Mouse (Mus musculus) lung, postnatal 0 days (tissue): ENCODE data around the gene Ndel1. TPM values are rescaled to one million over a fixed set of nuclear protein-coding genes. Genes with fewer than 3 reads are reported as not detected.

Experiments
- ATAC-seq: fragments of 200-750 bp; cut with Nextera tagmentation; 2 replicates; pipeline ENCODE4 v1.8.0; 2017; ENCODE audit warnings: moderate library complexity
- DNase-seq: peaks from one replicate; pipeline ENCODE4 v3.0.0-alpha.2; 2016; ENCODE audit warnings: low spot score
- H3K27ac ChIP-seq: fragments of 300-500 bp; sonication (generic); 2 replicates; pipeline ENCODE4 v1.5.1; 2014; ENCODE audit warnings: antibody characterized with exemption, mild to moderate bottlenecking, low read length, mixed read lengths
- H3K27me3 ChIP-seq: fragments of 300-500 bp; sonication (generic); replicated peaks from 2 replicates; pipeline ENCODE4 v1.6.1; 2014; ENCODE audit warnings: low read length, mixed read lengths; ENCODE audit not compliant: insufficient read depth
- H3K36me3 ChIP-seq: fragments of 300-500 bp; sonication (generic); 2 replicates; pipeline ENCODE4 v1.6.1; 2014; ENCODE audit warnings: low read length, mixed read lengths; ENCODE audit not compliant: insufficient read depth
- H3K4me1 ChIP-seq: fragments of 300-500 bp; sonication (generic); 2 replicates; pipeline ENCODE4 v1.6.1; 2014; ENCODE audit warnings: antibody characterized with exemption, low read depth, low read length, mixed read lengths; ENCODE audit not compliant: insufficient read depth
- H3K4me2 ChIP-seq: fragments of 300-500 bp; sonication (generic); replicated peaks from 2 replicates; pipeline ENCODE4 v1.6.1; 2014; ENCODE audit warnings: low read depth, mild to moderate bottlenecking, low read length, moderate library complexity, mixed read lengths
- H3K4me3 ChIP-seq: fragments of 300-500 bp; sonication (generic); 2 replicates; pipeline ENCODE4 v1.5.1; 2014; ENCODE audit warnings: low read depth, low read length
- H3K9ac ChIP-seq: fragments of 300-500 bp; sonication (generic); replicated peaks from 2 replicates; pipeline ENCODE4 v1.6.1; 2014; ENCODE audit warnings: low read depth, mild to moderate bottlenecking
- H3K9me3 ChIP-seq: fragments of 300-500 bp; sonication (generic); 2 replicates; pipeline ENCODE4 v1.6.1; 2016; ENCODE audit warnings: low read length, mixed read lengths
- CTCF ChIP-seq: IDR thresholded peaks from 2 replicates; pipeline ENCODE4 v1.5.1; 2016; ENCODE audit warnings: antibody characterized with exemption, mild to moderate bottlenecking
- EP300 ChIP-seq: IDR thresholded peaks from 2 replicates; pipeline ENCODE4 v1.6.1; 2016; ENCODE audit warnings: antibody characterized with exemption, mild to moderate bottlenecking, control low read depth
- WGBS: fragments of 180-500 bp; shearing (Covaris S2); extraction: QIAGEN DNeasy Blood & Tissue Kit; methylation state at CpG from one replicate; pipeline ENCODE4 v1.1.7; 2014; 5-methylcytosine and 5-hydroxymethylcytosine counted together
- polyA plus RNA-seq: library from polyadenylated mRNA; unstranded; fragments of >200 nt; fragmentation: Nextera tagmentation; extraction: Ambion mirVana; gene quantifications from 2 replicates; pipeline ENCODE4 v1.2.1, GENCODE M21; 2015

Ndel1 gene
- polyA plus RNA-seq, 1 experiment from 2014 or later: 79.1 TPM

DNA sequence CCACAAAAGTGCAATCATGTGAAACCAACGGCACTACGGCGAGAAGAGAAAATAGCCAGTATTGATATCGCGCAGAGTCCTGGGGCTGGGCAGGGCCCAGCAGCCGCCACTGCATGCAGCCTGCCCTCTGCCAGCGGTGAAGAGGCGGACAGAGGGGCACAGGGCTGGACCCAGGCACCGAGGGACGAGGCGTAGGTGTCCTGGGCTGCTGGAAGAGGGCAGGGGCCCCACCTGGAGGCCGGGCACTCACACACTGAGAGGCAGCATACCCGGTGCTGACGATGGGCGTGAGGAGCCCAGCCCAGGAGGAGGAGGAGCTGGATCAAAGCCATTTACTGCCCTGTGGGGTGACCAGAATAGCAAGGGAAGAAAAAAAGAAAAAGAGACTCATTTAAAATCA, 49.3 kb downstream of the Ndel1 start:
- Histone ChIP-seq H3K4me3 (no peak overlapping the region), H3K9ac (no peak overlapping the region), H3K9me3 (no peaks in the 10 kb centered on the region), H3K4me2 (no peak overlapping the region), H3K4me1 (no peaks in the 10 kb centered on the region), H3K27me3 (no peaks in the 10 kb centered on the region), H3K36me3 (peaks cover 19% of the 10 kb centered on the region; the same call in 1 of the 2 replicates), H3K27ac (no peak overlapping the region)
- DNase-seq (no peak), ATAC-seq (no peak)
- no peak for TF ChIP-seq EP300
- TF ChIP-seq CTCF: no peak
- 77% methylated on average over 15 of the region's 15 CpGs for WGBS

DNA sequence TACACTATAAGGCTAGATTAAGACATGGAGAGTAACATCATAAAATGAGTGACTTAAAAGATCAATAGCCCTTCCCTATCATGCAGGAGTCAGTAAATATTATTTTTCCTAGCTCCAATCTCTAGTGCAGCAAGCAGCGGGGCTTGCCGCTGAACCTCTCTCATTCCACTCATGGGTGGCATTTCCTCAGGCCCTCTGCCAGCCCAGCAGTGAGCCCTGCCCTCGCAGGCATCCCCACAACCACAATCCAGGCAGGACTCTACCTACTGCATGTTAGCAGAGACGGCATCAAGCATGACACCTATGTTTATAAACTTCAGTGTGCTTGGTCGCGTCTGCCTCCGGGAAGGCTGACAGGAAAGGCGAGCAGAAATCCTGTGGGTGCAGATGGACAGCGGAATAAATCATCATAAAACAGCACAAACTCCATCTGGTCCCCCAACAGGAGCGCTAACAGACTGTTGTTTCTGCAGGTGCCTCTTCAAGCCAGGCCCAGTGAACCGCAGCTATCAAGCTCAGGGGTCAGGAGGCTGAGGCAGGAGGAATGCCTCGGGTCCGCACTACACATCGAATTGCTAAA, 52.3 kb downstream of the Ndel1 start:
- peaks cover 27% of the 10 kb centered on the region; the same call in 1 of the 2 replicates for H3K36me3 ChIP-seq
- ATAC-seq (no peak), DNase-seq (no peak)
- no peak overlapping the region for H3K4me2 ChIP-seq
- no peaks in the 10 kb centered on the region for H3K4me1 ChIP-seq
- no peak overlapping the region for H3K4me3 ChIP-seq
- TF ChIP-seq EP300: no peak
- no peak for TF ChIP-seq CTCF
- no peaks in the 10 kb centered on the region for H3K9me3 ChIP-seq
- H3K9ac ChIP-seq: no peak overlapping the region
- 71% methylated on average over 14 of the region's 14 CpGs for WGBS
- no peak overlapping the region for H3K27ac ChIP-seq
- H3K27me3 ChIP-seq: no peaks in the 10 kb centered on the region

DNA sequence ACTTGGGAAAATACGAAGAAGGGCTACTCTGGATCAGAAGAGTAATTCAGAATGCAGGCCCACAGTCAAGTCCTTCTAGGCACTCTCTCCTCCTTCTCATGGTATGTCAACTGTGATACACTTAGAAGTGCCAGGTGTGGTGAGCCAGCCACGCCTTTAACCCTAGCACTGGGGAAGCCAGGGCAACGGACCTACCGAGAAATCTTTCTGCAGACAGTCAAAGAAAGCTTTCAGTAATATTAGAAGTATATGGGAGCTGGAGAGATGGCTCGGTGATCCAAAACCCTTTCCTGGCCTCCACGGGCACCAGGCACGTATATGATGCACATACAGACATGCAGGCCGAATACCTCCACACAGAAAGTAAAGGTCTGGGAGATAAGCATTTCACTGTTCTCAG, 53.2 kb downstream of the Ndel1 start:
- H3K9me3 ChIP-seq: no peaks in the 10 kb centered on the region
- no peak for DNase-seq
- peak overlapping the region; percentile 1; the same call in 1 of the 2 replicates for H3K27ac ChIP-seq
- H3K4me3 ChIP-seq: no peak overlapping the region
- no peaks in the 10 kb centered on the region for H3K27me3 ChIP-seq
- no peak for TF ChIP-seq CTCF
- no peak for TF ChIP-seq EP300
- ATAC-seq: no peak
- no peak overlapping the region for H3K9ac ChIP-seq
- H3K36me3 ChIP-seq: peaks cover 27% of the 10 kb centered on the region; the same call in 1 of the 2 replicates
- H3K4me2 ChIP-seq: no peak overlapping the region
- 68% methylated on average over 8 of the region's 8 CpGs for WGBS
- H3K4me1 ChIP-seq: no peaks in the 10 kb centered on the region

DNA sequence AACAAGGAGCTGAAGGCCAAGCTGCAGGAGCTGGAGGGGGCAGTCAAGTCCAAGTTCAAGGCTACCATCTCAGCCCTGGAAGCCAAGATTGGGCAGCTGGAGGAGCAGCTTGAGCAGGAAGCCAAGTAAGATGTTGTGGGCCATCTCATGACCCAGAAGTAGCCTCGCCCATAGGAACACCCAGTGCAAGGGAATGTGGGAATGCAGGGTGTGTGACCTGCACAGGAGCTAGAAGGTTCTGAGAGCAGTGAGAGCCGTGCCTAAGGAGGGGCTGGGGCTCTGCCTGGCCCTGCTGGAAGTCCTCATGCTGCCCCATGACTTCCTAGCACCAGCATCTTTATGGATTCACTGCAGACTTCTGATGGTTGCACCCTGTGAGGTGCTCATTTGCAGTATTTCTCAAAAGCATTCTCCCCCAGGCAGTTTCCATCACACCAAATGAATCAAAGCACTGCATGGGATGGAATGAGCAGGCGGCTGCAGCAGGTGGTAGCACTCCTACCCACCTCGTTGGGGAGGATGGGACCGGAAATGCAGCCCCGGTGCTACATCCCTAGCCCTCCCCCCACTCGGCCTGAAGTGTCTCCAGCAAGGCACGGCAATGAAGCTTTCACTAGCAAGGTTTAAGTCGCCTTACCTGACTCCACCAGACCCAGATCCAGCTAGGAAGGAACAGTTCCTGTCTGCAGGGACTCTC, 59.6 kb downstream of the Ndel1 start:
- WGBS: 69% methylated on average over 9 of the region's 9 CpGs
- ATAC-seq: peak; percentile 44; the same call in 1 of the 2 replicates

DNA sequence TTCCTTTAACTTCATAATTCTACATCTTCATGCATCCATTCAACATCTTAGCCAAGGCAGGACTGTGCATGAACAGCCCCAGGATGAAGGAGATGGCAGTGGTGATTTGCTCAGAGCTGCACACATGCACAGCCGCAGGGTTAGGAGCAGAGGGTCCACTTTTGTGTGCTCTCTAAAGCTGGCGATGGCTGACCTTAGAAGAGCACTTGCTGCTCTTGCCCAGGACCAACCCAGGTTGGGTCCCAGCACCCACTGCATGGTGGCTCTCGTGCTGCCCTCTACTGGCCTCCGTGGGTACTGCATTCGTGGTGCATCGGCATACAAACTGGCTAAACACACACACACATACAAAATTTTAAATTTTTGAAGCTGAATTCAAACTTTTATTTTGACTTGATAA, 63.9 kb downstream of the Ndel1 start:
- Histone ChIP-seq H3K36me3 (peaks cover 51% of the 10 kb centered on the region), H3K27me3 (no peaks in the 10 kb centered on the region), H3K4me1 (no peaks in the 10 kb centered on the region), H3K9ac (no peak overlapping the region), H3K27ac (no peak overlapping the region), H3K4me3 (no peak overlapping the region), H3K4me2 (no peak overlapping the region), H3K9me3 (no peaks in the 10 kb centered on the region)
- ATAC-seq: 0 out of 2 replicates have a peak, but pooled peaks have one; percentile 30
- DNase-seq: peak; percentile 49
- TF ChIP-seq EP300: no peak
- peak; percentile 92 for TF ChIP-seq CTCF
- 30% methylated on average over 6 of the region's 6 CpGs for WGBS

More for the DNA sequence above, 59.6 kb downstream of the Ndel1 start:
- no peaks in the 10 kb centered on the region for H3K9me3 ChIP-seq
- peaks cover 50% of the 10 kb centered on the region for H3K36me3 ChIP-seq
- H3K27ac ChIP-seq: no peak overlapping the region
- no peaks in the 10 kb centered on the region for H3K4me1 ChIP-seq
- H3K4me2 ChIP-seq: no peak overlapping the region
- no peak overlapping the region for H3K9ac ChIP-seq
- TF ChIP-seq EP300: no peak
- no peak for TF ChIP-seq CTCF
- no peaks in the 10 kb centered on the region for H3K27me3 ChIP-seq
- no peak for DNase-seq
- no peak overlapping the region for H3K4me3 ChIP-seq

DNA sequence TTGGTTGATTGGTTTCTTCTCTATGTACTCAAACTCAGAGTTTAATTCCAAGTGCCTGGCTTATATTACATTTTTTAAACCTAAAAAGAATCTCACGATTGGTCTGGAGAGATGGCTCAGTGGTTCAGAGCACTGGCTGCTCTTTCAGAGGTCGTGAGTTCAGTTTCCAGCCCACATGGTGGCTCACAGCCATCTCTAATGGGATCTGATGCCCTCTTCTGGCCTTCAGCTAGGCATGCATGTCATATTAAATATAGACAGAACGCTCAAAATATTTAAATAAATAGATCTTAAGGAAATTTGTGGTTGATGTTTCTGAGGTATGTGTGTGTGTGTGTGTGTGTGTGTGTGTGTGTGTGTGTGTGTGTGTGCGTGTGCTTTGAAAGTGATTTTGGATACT, 66.5 kb downstream of the Ndel1 start:
- Histone ChIP-seq H3K27me3 (no peaks in the 10 kb centered on the region), H3K4me3 (no peak overlapping the region), H3K4me1 (no peaks in the 10 kb centered on the region), H3K36me3 (peaks cover 41% of the 10 kb centered on the region), H3K4me2 (no peak overlapping the region), H3K9ac (no peak overlapping the region), H3K27ac (no peak overlapping the region), H3K9me3 (no peaks in the 10 kb centered on the region)
- no peak for ATAC-seq
- DNase-seq: no peak
- TF ChIP-seq CTCF: peak; percentile 53
- TF ChIP-seq EP300: no peak
- WGBS: 56% methylated on average over 4 of the region's 4 CpGs
